Mouse (Mus musculus) left cerebral cortex, postnatal 36 days (tissue): ENCODE results near the gene Phlpp1. TPM values are rescaled to one million over a fixed set of nuclear protein-coding genes. Genes with fewer than 3 reads are reported as not detected.
"Not testable (repeated sequence)": the region's sequence is repeated elsewhere in the genome, so short reads cannot be mapped to it uniquely, and the experiment has no call there.

Experiments
- DNase-seq, 2 experiments: peaks; one replicate each; pipeline ENCODE4 v3.0.0; 2021 to 2022; ENCODE audit warnings: low spot score in 2 of 2, mixed read lengths in 1 of 2
- intact Hi-C: fragments of 180-260 bp; cut with DNase I; formaldehyde crosslinking; loops from one replicate; pipeline ENCODE4 v1.15.1; 2025
- total RNA-seq, 2 experiments: library from RNA; stranded (reverse); gene quantifications; 2 replicates each; pipeline ENCODE4 v1.2.3; 2021

The Phlpp1 gene
- total RNA-seq, 2 experiments from 2014 or later: 64.2 to 65.0 TPM

DNA sequence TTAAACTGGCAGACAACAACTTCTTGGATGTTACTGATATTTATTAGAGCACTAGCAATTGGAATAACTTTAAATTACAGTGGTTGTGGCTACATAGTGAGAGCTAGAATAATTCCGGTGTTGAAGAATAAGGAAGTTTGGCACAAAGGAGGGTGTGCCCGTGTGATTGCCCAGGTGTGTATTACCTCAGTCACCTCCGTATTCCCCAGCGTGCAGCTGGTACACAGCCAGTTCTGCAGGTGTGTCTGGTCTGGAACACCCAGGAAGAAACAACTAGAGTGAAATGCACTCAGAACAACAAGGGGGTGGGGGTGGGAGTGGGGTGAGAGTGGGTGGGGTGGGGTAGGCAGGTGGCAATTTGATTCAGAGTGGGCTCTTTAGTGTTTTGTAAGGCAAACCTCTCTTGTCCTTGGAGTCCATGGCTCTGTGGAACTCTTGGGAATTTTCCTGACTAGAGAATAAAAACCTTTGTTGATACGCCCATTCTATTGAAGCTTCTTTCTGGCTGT lies 107.1 kb downstream of the Phlpp1 start:
- intact Hi-C loops: no loop called here
- DNase-seq: no peak

- intact Hi-C loops: no loop called here
- DNase-seq: no peak
Measured at GRCm38 (mm10) chr1:106279404-106280123, 108.0 kb downstream of the Phlpp1 start.

GRCm38 (mm10) chr1:106280171-106280913 lies 108.8 kb downstream of the Phlpp1 start:
- DNase-seq: no peak
- intact Hi-C loops: no loop called here

DNA sequence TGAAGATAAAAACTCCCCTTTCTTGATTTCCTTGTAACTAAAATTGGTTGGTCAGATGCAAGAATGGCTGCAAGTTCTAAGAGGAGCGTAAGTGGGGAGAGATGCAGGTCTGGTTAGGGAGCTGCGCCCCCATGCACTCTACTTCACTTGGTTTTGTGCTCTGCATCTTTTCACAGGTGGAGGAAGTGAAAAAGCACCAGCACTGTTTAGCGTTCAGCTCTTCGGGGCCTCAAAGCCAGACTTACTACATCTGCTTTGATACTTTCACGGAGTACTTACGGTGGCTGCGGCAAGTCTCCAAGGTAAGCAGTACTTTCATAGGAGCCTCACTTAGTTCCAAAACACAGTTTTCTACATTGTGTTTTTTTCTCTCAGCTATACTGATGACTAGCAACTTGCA lies 115.3 kb downstream of the Phlpp1 start:
- intact Hi-C loops: no loop called here
- DNase-seq: no peak

DNA sequence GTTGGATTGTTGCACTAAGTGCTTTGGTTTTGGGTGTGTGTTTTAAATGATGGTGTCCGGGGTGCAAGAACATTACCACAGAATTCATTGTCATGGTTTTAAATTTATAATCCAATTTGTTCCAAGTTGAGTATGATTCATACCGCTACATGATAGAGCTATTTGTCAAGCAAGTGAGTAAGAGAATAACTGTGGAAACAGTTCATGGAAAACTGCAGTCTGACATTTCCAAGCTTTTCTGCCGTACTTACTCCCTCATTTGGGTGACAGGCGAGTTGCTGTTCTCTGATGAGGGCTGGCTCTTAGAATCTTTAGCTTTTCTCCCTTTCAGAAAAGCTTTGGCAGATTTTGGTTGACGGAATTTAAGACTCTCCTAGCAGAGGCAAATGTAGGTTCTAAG lies 117.5 kb downstream of the Phlpp1 start:
- DNase-seq: peak in 1 of 2 experiments; percentile 3
- intact Hi-C loops: no loop called here

- no peak for DNase-seq
- intact Hi-C loops: no loop called here
Measured at GRCm38 (mm10) chr1:106289580-106289979, 118.0 kb downstream of the Phlpp1 start.

DNA sequence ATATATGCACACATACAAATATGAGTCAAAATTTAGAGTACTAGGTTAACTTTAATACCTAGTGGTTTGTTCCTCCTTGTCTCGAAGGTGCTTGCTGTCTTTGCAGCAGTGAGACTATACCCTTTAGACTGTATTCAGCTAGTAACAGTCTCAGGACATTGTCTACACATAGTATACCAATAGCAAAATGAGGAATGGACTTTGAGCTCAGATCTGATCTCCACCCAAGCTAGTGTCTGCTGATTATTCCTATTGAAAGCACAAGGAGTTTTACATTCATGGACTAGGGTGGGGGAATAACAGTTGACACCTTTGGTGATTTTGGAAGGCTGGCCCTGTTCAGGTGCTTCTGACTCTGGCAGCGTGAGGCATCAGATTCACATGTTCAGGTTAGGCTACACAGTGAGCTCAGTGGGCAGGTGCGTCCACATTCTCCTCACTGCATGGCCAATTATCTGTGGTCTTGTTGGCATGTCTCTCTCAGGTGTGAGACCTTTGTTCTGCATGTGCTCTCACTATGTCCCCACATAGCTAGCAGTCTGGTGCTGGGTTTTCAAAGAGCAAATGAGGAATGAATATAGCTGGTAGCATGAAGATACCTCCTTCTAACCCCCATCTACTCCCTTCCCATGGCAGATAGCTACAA lies 138.0 kb downstream of the Phlpp1 start:
- intact Hi-C loops: no loop called here

GRCm38 (mm10) chr1:106310285-106310684 lies 138.7 kb downstream of the Phlpp1 start:
- DNase-seq: no peak
- intact Hi-C loops: no loop called here

More for the DNA sequence above, 138.0 kb downstream of the Phlpp1 start:
- DNase-seq: no peak

DNA sequence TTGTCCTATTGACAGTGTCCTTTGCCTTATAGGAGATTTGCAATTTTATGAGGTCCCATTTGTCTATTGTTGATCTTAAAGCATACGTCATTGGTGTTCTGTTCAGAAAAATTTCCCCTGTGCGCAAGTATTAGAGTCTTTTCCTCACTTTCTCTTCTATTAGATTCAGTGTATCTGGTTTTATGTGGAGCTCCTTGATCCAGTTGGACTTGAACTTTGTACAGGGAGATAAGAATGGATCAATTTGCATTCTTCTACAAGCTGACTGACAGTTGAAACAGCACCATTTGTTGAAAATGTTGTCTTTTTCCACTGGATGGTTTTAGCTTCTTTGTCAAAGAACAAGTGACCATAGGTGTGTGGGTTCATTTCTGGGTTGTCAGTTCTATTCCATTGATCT lies 140.3 kb downstream of the Phlpp1 start:
- DNase-seq, intact Hi-C loops: not testable (repeated sequence)

DNA sequence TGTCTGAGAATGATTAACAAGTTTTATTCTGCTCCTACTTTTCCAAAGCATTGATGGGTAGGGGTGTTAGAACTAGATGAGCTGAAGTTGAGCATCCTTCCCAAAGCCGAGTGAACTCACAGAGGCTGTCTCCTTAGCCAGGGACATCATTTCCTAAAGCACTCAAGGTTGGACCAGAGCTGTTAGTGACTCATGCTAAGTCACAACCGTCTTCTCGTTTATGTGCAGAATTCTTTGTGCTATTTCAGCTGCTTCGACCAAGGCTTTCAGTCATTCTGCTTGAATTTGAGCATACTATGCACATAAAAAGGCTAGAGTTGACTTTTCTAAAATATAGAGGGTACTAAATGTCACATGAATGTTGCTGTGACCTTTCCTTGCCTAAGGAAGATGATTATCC lies 142.9 kb downstream of the Phlpp1 start:
- DNase-seq: no peak
- intact Hi-C loops: no loop called here

DNA sequence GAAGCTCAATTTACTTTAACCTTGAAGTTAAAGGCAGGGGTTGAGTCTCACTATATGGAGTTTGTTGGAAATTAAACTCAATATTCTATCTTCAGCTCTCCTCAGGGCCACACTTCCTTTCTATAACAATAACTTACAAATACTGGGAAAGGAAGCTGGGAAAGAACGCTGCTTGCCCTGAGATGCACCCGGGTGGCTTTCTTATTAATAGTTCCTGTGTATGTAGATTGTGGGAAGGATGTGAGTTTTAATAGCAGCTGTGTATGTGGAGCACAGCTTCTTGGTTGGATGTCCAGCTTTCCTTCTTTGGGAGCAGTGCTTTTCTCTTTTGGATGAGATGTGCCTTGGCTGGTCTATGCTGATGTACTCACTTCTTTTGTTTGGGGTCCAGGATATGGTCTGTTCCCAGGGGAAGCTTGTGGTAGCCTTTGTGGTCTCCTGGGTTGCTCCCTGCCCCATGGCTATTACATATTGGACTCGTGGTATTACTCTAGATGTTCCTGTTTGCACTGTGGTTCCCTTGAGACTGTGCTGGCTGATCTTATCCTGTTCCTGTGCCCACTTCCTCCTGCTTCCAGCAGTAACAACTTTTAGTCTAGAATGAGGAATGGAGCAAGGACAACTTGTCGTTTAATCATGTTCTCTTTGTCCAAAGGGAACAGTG lies 145.2 kb downstream of the Phlpp1 start:
- no peak for DNase-seq
- intact Hi-C loops: no loop called here

GRCm38 (mm10) chr1:106318341-106318740 lies 146.8 kb downstream of the Phlpp1 start:
- intact Hi-C loops: no loop called here
- no peak for DNase-seq

- no peak for DNase-seq
- intact Hi-C loops: no loop called here
Measured at GRCm38 (mm10) chr1:106320583-106320982, 149.0 kb downstream of the Phlpp1 start.

- intact Hi-C loops: no loop called here
- no peak for DNase-seq
Measured at GRCm38 (mm10) chr1:106321432-106322126, 150.0 kb downstream of the Phlpp1 start.

GRCm38 (mm10) chr1:106326691-106327090 lies 155.1 kb downstream of the Phlpp1 start:
- intact Hi-C loops: no loop called here
- DNase-seq: no peak

DNA sequence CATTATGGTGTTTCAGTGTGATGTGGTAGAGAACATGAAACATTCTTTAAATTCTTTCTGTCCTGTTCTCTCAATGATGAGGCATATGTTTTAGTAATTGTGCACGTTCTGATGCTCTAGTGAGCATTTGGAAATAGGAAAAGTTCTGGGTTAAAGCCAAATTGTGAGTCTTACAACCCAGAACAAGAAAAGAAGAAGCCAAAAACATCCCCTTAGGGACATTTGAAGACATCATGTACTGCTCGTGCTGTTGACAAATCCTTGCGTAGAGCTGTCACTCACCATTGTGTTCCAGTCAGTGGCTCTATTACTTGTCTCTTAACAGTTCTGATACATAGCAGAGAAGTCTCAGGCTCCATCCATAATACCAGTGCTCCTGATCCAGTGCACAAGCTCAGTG lies 170.5 kb downstream of the Phlpp1 start:
- intact Hi-C loops: no loop called here
- no peak for DNase-seq

DNA sequence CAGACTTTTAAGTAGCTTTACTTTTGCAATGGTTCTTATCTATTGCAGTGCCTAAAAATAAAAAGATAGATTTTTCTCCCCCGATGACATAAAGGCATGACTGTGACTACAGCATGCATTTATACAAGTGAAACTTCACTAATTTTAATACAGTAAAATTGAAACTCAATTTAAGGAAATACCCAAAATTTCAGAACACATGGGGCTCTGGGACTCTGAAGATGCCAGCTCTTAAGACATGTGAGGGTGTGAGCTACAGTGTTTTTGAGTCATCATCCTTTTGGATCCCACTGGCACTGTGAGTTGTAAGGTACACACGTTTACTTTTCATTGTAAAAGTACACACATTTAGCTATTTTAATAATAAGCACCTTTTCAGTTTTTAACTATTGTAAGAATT lies 173.7 kb downstream of the Phlpp1 start:
- intact Hi-C loops: no loop called here
- DNase-seq: no peak

DNA sequence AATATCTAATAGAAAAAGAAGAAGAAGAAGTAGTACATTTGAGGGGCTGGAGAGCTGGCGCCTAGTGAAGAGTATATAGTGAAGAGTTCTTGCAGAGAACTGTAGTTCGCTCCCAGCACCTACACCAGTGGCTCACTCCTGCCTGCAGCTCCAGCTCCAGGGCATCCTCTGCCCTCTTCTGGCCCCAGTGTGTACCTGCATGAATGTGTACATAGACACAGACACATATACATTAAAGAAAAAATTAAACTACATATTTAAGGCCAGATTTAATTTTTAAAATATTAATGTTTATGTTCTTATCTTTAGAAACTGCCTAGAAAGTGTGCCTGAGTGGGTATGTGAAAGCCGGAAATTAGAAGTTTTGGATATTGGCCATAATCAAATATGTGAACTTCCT lies 175.2 kb downstream of the Phlpp1 start:
- intact Hi-C loops: no loop called here
- no peak for DNase-seq

GRCm38 (mm10) chr1:106349116-106349515 lies 177.6 kb downstream of the Phlpp1 start:
- no peak for DNase-seq

More at GRCm38 (mm10) chr1:106349116-106349515, 177.6 kb downstream of the Phlpp1 start:
- intact Hi-C loops: no loop called here
